Mouse (Mus musculus) megakaryocyte, adult 5-6 weeks (primary cell): ENCODE results near the gene Myadml2. TPM values are rescaled to one million over a fixed set of nuclear protein-coding genes. Genes with fewer than 3 reads are reported as not detected.

ENCODE experiments used
- ATAC-seq: 2 replicates; pipeline ENCODE4 v1.8.0; 2016; ENCODE audit warnings: mild to moderate bottlenecking, inconsistent platforms; ENCODE audit not compliant: poor library complexity, severe bottlenecking
- total RNA-seq, 2 experiments: library from RNA; stranded (forward) in 1 of 2; stranded (reverse) in 1 of 2; fragments of 153-499, 151-499 nt in 1 of 2; fragments of 221-1000, 200-1000 nt in 1 of 2; gene quantifications; 2 replicates each; pipeline versions ENCODE4 v1.2.3 to v1.2.4; 2015 to 2017

Gene Myadml2
- total RNA-seq, 2 experiments from 2014 or later, result not detected

DNA sequence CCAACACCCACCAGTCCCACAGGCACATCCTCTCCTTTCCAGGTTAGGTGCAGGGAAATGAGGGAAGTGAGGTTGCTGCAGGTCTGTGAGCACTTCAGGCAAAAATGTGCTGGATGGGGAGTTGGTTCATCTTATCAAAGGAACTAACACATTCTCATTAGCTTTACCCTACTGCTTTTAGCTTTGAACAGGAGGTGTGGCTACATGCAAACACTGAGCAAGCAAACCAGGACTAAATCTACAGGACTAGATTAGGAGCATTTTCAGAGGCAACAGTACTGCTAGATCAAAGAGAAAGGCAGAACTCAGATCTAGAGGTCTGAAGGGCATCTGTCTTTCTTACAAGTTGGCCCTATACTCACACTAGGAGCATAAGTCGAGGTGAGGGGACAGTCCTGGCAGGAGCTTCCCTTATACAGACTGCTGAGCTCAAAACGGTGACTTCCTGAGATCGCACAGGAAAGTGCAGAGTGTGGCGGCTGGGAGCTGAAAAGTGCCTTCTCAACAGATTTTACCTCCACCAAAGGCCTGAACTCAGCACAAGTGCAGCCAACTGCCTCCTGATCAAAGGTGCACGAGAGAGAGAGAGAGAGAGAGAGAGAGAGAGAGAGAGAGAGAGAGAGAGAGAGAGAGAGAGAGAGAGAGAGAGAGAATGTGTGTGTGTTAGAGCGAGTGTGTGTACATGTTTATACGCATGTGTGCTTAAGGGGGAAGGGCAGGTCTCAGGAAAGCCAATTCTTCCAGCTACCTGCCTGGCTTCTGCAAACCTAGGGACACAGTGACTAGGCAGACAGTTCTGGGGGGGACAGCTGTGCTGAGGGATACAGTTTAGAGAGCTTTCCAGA lies 16.9 kb downstream of the Myadml2 start:
- no peak for ATAC-seq

DNA sequence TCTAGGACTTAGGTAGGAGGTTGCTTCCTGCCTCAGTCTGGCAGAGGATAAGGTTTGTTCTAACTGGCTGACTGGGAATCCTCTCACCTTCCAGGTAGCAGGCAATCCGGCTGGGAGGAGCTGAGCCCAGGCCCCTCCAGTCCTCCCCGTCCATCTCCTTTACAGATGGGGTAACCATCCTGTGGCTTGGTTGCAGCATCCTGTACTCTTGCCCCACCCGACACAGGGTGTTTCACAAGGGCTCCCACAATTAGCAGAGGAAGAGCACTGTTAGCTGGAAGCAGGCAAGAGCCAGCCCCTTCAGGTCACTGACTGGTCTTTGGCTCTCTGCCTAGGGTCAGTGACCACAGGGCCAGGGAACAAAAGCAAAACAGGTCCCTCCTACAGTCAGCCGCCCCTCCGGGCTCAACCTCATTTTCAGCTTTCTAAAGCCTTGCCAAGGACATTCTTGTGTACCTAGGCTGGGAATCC lies 17.5 kb downstream of the Myadml2 start:
- ATAC-seq, result peak; percentile 53

DNA sequence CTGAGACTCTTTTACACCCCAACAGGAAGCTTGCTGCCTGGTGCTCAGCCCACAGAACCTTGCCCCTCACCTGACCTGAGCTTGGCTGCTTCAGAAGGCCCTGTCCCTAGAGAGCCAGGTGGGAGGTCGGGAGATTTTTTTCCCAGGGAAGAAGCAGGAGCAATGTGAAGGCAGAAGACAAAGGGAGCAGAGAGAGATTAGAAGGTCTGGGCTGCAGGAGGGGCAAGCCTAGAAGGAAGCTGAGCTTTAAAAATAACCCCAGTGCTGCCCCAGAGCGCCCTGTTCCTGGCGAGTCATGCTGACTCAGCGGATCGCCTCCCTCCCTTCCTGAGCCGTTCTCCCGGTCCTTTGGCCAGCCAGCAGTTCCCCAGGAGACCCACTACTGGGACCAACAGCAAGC lies 18.0 kb downstream of the Myadml2 start:
- peak; percentile 3; the same call in 1 of the 2 replicates for ATAC-seq

DNA sequence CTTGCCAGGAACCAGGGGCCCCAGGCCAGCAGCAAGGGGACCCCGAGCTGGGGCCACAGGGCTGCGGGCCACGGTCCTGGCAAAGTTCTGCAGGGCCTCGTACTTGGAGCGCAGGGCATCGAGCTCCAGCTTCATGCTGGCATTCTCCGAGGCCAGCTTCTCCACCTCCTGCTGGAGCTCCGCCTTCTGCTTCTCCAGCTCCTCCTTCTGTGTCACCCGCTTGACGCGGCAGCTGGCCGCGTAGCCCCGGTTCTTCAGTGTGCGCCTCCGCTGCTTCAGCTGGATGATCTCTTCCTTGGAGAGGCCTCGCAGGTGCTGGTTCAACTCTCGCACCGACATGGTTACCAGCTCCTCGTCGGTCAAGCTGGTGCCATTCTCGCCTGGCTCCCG lies 18.6 kb downstream of the Myadml2 start:
- peak; percentile 29 for ATAC-seq

GRCm38 (mm10) chr11:120628601-120629340 lies 19.2 kb downstream of the Myadml2 start:
- no peak for ATAC-seq

GRCm38 (mm10) chr11:120627468-120628300 lies 20.3 kb downstream of the Myadml2 start:
- ATAC-seq, result peak; percentile 41

- no peak for ATAC-seq
Observed at GRCm38 (mm10) chr11:120626785-120627467, 21.0 kb downstream of the Myadml2 start.

GRCm38 (mm10) chr11:120625152-120625775 lies 22.7 kb downstream of the Myadml2 start, which contains the start of gene Sirt7:
Gene Sirt7, minus strand, starts transcription at chr11:120625240.
- ATAC-seq, result no peak

GRCm38 (mm10) chr11:120624680-120625111 lies 23.3 kb downstream of the Myadml2 start:
- peak; percentile 43 for ATAC-seq

DNA sequence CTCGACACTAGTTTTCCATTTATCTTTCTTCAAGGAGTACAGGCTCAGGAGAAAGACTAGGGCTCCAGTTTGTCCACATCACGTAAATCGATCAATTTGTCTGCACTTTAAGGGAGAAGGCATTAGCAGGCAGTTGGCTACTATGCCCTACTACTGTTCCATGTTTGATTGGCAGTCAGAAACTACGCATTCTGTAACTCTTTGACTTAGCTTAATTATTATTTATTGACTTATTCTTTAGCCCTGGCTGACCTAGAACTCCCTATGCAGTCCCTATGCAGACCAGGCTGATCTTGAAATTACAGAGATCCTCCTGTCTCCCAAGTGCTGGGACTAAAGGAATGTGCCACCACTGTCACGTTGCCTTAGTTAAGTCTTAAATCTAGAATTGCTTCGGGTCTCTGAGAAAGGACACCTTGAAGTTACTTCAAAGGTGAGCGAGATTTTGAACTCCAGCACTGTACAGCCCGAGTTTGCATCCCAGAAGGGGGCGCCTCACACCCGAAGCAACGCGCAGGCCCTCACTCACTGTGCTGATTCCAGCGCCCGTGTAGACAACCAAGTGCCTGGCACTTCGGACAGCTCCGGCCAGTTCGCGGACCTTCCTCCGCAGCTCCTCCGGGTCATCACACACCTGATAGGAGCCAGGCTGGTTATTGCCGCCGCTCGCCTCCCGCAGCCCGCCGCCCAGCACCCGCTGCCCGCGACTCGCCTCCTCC lies 23.8 kb downstream of the Myadml2 start:
- peak; percentile 39 for ATAC-seq

DNA sequence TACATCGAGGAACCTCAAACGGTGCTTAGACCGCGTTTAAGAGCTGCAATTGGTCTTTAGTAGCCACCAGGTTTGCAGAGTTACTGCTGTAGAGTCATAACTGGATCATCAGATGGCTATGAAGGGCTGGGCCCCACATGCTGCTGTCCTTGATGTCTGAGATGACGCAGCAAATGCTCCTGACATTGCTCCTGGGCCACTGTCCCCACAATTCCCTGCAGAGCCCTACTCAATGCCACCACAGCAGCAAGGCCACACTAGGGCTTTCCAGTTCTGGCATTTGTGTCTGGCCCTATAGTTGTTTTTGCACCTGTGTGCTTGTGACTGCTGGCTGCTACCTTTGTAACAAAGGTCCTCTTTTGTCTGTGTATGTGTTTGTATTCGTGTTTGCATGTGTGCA lies 25.2 kb downstream of the Myadml2 start:
- ATAC-seq, result no peak

DNA sequence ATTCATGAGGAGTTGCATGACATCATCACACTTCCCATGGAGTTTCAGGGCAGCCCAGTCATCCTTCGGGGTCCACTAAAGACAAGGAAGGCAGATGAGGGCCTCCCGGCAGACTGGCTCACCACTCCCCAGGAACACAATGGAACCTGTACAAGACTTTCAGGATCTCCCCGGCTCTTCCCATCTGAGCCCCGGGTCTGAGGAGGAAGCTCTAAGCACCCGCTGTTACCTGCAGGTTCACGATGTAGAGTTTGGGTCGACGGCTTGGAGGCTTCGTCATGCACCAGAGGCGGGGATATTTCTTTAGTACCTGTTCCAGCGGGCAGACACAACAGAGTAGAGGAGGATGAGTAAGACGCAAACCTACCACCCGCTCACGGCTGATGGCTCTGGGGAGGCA lies 27.8 kb downstream of the Myadml2 start:
- no peak for ATAC-seq

- no peak for ATAC-seq
Observed at GRCm38 (mm10) chr11:120618619-120619535, 29.1 kb downstream of the Myadml2 start.

DNA sequence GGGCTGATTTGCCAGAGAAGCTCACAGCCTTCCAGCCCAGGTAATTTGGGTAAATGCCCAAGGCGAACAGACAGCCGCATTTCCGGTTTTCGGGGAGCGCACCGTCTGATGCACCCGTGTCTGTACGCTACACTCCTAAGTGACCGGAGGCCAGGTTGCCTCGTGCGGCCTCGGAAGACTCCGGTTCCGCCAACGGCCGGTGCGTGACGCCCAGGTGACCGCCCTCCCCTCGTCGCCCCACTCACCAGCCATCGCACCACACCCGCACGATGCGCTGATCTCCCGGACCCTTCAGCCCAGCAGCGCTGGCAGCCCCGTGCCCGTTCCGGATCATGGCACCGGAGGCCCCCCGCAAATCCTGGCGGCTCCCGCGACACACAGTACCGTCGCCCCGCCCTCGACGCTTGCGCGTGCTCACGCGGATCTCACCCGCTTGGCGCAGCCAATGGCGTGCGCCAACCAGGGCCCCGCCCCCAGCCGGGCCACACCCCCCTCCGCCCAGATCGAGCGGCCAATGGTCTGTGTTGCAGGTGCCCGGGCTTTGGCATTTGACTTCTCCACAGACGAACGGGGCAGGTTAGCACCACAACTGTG lies 30.3 kb downstream of the Myadml2 start, which contains the start of gene Pcyt2:
Pcyt2 (minus strand) TSS at position 418 of the 594 bp plus-strand sequence.
- ATAC-seq, result peak; percentile 98

- no peak for ATAC-seq
Observed at GRCm38 (mm10) chr11:120616617-120617294, 31.2 kb downstream of the Myadml2 start.

DNA sequence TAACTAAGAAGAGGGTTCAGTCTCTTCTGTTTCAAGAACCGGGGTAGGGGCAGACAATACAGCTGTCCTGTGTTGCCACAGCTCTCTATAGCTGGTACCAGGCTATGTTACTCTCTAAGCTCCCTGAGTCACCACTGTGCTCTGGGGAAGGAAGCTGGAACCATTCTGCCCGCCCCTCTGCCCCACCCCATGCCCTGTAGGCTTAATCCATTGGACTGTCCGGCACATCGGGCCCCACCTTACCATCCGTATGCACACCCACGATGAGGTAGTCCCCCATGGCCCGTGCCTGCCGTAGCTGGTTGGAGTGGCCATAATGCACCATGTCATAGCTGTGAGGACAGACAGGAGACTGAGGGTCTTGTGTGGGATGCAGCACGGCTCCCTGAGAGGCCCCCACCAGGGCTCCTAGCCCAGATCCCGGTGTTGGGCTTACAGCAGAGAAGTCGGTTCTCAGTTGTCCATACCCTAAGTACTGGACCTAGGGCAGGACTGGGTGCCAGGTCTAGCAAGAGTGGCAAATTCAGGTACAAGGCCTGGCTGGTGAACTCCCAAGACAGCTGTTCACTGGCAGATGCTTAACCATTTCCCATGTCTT lies 32.3 kb downstream of the Myadml2 start:
- ATAC-seq, result no peak

DNA sequence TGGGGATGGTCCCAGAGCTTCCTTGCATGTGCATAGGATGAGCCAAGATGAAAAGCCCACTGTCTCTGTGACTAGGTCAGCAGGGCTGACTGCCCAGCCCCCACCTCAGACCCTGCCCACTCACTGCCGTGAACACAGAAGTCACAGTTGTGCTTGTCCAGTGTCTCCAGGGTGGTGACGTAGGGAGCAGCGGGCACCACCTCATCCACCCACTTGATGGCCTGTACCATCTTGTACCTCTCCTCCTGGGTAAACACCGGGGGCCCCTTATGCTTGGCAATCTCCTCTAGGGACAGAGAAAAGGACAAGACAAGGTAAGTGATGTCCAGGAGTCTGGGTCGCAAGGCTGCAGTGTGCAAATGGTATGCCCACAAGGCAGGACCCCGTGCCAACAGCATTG lies 32.8 kb downstream of the Myadml2 start:
- ATAC-seq, result no peak
